ENCODE assay signal across 13 mouse cellular contexts in the genomic region with DNA sequence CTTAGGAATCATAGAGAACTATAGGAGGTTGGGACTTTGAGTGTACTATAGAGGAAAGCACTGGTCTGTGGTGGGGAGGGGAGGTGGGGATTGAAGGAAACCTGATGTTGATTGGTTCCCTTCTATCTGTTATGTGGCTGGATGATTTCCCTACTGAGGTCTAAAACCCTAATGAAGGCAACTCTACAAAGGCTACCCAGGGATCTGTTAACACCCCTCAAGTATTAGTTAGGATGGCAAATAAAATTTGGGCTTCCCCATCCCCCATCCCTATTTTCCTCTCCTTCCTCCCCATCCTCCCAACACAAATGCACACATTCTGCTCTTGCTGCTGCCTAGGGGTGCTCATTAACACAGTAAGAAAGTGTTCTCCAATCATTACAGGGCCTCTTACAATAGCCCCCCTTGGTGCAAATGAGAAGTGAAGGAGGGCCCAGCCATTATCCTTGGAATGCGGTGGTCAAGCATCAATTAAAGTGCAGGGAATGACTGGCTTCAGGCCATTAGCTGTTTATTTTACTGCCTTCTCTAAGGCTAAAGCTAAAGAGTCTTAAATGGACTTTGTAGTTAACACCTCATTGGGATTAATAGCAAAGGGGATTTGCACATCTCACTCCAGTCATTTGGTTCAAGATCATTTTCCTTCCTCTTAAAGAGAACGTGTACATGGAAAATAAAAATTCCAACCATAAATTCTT.
DNase-seq lines count a peak whose midpoint lies in the region; ATAC-seq and TF ChIP-seq lines count a peak whose summit lies in the region.
"Had no signal": no experiment of that assay in that cellular context is flagged by ENCODE, and none has a peak within 500 bp of the region (broad histone marks: within the 10 kb centered on the region; RNA-seq: fewer than 3 reads in every experiment).

No protein-coding gene starts in this region.

- H3K36me3 ChIP-seq in heart, adult 2 months (ENCODE audit: control insufficient read depth, insufficient read depth, low read length), result no peaks in the 10 kb centered on the region
- no peaks in the 10 kb centered on the region for H3K36me3 ChIP-seq in neural tube, embryonic 11.5 days (ENCODE audit: control insufficient read depth, insufficient read depth, low read length)
- H3K36me3 ChIP-seq: liver, embryonic 13.5 days had no signal

- H3K4me3 ChIP-seq in heart, adult 2 months, result no peak overlapping the region
- no peak overlapping the region for H3K4me3 ChIP-seq in neural tube, embryonic 11.5 days (ENCODE audit: low read depth, low read length)
- H3K4me3 ChIP-seq: liver, embryonic 13.5 days had no signal

- peak; percentile 27; the same call in 1 of the 2 replicates for ATAC-seq in neural tube, embryonic 11.5 days (ENCODE audit: insufficient read depth, low FRiP score, low TSS enrichment)

- TF ChIP-seq EP300 in heart, adult 2 months (IDR thresholded peaks at IDR 0.05; ENCODE audit: insufficient read depth, low read depth, low read length), result no peak

- H3K9me3 ChIP-seq in neural tube, embryonic 11.5 days (ENCODE audit: control insufficient read depth, low read length), result no peaks in the 10 kb centered on the region
- H3K9me3 ChIP-seq: liver, embryonic 13.5 days had no signal

- H3K9ac ChIP-seq in heart, adult 2 months (ENCODE audit: low read depth, low read length), result no peak overlapping the region
- H3K9ac ChIP-seq in neural tube, embryonic 11.5 days (ENCODE audit: low read length), result no peak overlapping the region
- H3K9ac ChIP-seq: liver, embryonic 13.5 days had no signal

- no peaks in the 10 kb centered on the region for H3K79me2 ChIP-seq in heart, adult 2 months (replicated peaks; ENCODE audit: control insufficient read depth, insufficient read depth, low read length)

- no peak for TF ChIP-seq CTCF in heart, adult 2 months (IDR thresholded peaks at IDR 0.05)

- peak; percentile 64 for DNase-seq in heart, adult 11 months
- DNase-seq in heart, adult 2 months, result no peak
- no peak for DNase-seq in neural tube, embryonic 11.5 days (ENCODE audit: low spot score)
- DNase-seq in neural tube, embryonic 10.5 days (ENCODE audit: extremely low spot score, low spot score), result no peak
- DNase-seq in hindlimb bud, embryonic 11.5 days (ENCODE audit: extremely low spot score, low read depth, low spot score), result peak; percentile 57
- DNase-seq in lung, postnatal 25 days (ENCODE audit: low spot score), result no peak
- no peak for DNase-seq in frontal cortex, postnatal 25 days (ENCODE audit: low spot score in 2 of 2)
- DNase-seq in gastrocnemius, postnatal 4 days (ENCODE audit: low spot score in 2 of 2), result no peak
- DNase-seq: adrenal gland, postnatal 36 days; cerebellum, adult 2 months; gastrocnemius, postnatal 25 days; layer of hippocampus, postnatal 36 days; liver, embryonic 13.5 days had no signal

- H3K4me1 ChIP-seq in heart, adult 2 months (ENCODE audit: control insufficient read depth, insufficient read depth, low read length), result no peaks in the 10 kb centered on the region
- H3K4me1 ChIP-seq in neural tube, embryonic 11.5 days (ENCODE audit: control insufficient read depth, insufficient read depth, low read length), result no peaks in the 10 kb centered on the region
- H3K4me1 ChIP-seq: liver, embryonic 13.5 days had no signal

- TF ChIP-seq POLR2A in heart, adult 2 months (IDR thresholded peaks at IDR 0.05; ENCODE audit: insufficient read depth, low read depth, low read length), result no peak

- no peak overlapping the region for H3K4me2 ChIP-seq in neural tube, embryonic 11.5 days (ENCODE audit: low read depth)
- H3K4me2 ChIP-seq: liver, embryonic 13.5 days had no signal

- no peak overlapping the region for H3K27ac ChIP-seq in heart, adult 2 months
- no peak overlapping the region for H3K27ac ChIP-seq in neural tube, embryonic 11.5 days (ENCODE audit: low read depth, low read length)
- H3K27ac ChIP-seq: liver, embryonic 13.5 days had no signal

- no peaks in the 10 kb centered on the region for H3K27me3 ChIP-seq in heart, adult 2 months (ENCODE audit: control insufficient read depth, insufficient read depth, low read length)
- no peaks in the 10 kb centered on the region for H3K27me3 ChIP-seq in neural tube, embryonic 11.5 days (ENCODE audit: control insufficient read depth, insufficient read depth, low read length)
- H3K27me3 ChIP-seq: liver, embryonic 13.5 days had no signal

- intact Hi-C loops in heart, adult 2 months (cut with DNase I), result loop anchor here (5.0 kb wide), 1 partner anchor 353 kb away; no protein-coding TSS in a partner anchor

- 31% methylated on average over 2 of the region's 2 CpGs for WGBS in heart, adult 2 months
- 10% methylated on average over 2 of the region's 2 CpGs for WGBS in neural tube, embryonic 11.5 days

Comparison
In these comparisons a context has a peak if more than half of its experiments do, and no peak if none do; other contexts are left out.
1. DNase-seq: peak in heart, adult 11 months (single experiment) and hindlimb bud, embryonic 11.5 days (single experiment); none in heart, adult 2 months (0 of 2), neural tube, embryonic 11.5 days (single experiment), neural tube, embryonic 10.5 days (single experiment), lung, postnatal 25 days (single experiment), frontal cortex, postnatal 25 days (0 of 2) and gastrocnemius, postnatal 4 days (0 of 2).